Mouse (Mus musculus) frontal cortex, postnatal 10 days (tissue): Measurements from ENCODE around the gene Rgs14.
A peak's percentile ranks its signal among the peaks of the same experiment; 100 is the strongest.

ENCODE experiments used
- DNase-seq, 2 experiments: peaks; one replicate each; pipeline ENCODE4 v3.0.0; 2022; ENCODE audit warnings: low spot score in 2 of 2, mixed read lengths in 1 of 2

The Rgs14 gene

GRCm38 (mm10) chr13:55369531-55370114 lies at the start of gene Rgs14:
Rgs14 (plus strand) TSS chr13:55369732.
- DNase-seq: peak; percentile 23 to 56

GRCm38 (mm10) chr13:55319931-55320533 lies 49.5 kb upstream of the Rgs14 start, which contains the start of gene Prelid1:
Prelid1 (plus strand) TSS chr13:55320500.
- DNase-seq: no peak

DNA sequence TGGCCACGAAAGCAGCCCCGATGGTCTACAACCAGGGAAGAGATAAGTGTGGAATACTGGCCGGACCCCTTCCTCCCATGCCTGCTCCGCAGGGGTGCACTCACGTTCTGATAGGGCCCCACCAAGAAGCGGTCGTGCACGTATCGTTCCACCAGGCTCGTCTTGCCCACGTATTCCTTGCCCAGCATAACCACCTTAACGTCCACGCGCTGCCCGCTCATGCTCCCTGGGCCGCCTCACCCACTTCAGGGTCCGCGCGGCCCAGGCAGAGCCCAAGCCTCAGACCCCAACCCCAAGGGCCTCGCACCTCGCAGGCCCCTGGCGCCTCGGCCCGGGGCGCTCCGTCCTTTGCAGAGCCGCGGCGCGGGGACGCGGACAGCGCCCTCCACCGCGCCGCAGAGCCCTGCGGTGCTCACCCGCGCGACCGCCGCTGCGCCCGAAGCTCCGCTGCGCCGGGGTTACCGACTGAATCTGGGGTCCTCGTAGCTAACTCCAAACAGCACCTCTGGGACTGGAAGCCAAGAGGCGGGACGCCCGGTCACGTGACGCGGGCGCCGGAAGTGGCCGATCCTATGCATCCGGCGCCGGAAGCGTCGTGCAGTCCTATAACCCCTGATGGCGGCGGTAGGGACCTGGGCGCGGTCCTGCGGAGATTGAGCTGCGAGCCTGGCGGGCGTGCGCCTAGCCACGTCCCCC lies 48.0 kb upstream of the Rgs14 start, which contains the start of gene Rab24:
Gene Rab24, minus strand, starts transcription at position 513 of the 696 bp plus-strand sequence.
- DNase-seq: peak; percentile 83 to 87

DNA sequence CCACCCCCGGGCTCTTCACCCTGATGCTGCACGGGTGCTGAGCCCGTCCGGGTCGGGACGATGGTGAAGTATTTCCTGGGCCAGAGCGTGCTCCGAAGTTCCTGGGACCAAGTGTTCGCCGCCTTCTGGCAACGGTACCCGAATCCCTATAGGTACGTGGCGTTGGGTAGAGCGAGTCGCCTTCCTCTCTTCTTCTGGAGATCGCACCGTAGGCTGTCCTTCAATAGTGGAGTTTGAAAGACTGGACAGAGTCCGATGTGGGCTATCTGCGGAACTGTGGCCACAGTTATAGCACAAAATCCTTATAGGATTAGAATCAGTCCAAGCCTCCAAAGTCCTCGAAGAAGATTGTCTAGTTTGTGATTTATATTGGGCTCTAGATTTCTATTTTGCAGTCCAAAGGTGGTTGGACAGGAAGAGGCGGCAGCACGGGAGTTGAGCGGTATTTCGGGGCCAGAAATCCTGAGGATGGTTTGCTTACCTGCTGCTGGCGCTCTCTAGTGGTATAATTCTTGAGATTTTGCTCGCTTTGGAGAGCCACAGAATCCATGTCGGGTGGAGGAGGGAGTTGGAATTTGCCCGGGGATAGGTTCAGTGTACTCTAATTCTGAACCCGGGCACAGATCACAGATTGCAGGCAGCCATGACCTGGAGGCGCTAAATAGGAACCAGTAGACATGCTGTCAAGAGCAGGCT lies 47.3 kb upstream of the Rgs14 start:
- no peak for DNase-seq

- DNase-seq: no peak
These were observed 43.9 kb upstream of the Rgs14 start for GRCm38 (mm10) chr13:55325596-55325995.

GRCm38 (mm10) chr13:55327169-55327568 lies 42.4 kb upstream of the Rgs14 start:
- no peak for DNase-seq

GRCm38 (mm10) chr13:55327633-55328032 lies 41.9 kb upstream of the Rgs14 start:
- DNase-seq: peak; percentile 88 to 90

GRCm38 (mm10) chr13:55328171-55328570 lies 41.4 kb upstream of the Rgs14 start:
- no peak for DNase-seq

GRCm38 (mm10) chr13:55328641-55329040 lies 40.9 kb upstream of the Rgs14 start:
- DNase-seq: no peak

DNA sequence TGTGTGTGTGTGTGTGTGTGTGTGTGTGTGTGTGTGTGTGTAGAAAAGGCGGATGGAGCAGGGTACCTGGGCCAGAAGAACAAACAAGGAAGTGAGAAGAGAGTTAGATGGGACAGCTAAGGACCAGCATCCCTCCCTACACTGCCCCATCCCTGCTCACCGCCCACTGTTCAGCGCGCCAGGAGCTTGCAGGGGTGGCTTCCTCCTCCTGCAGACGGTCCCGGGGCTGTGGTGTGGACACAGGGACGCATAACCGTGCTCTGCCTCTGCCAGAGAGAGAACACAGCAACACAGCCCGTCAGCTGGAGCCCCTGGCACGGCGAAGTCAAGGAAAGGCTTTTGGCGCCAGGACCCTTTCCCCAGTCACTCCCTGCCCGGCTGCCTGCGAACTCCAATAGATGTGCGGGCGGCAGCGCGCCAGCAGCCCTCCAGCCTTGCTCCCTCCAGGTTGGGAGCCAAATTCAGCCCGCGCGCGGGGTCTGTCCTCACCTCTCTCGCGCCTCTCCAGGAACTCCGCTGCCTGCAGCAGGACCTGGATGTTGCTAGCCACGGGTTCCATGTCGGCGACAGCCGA lies 40.3 kb upstream of the Rgs14 start:
- DNase-seq: no peak

DNA sequence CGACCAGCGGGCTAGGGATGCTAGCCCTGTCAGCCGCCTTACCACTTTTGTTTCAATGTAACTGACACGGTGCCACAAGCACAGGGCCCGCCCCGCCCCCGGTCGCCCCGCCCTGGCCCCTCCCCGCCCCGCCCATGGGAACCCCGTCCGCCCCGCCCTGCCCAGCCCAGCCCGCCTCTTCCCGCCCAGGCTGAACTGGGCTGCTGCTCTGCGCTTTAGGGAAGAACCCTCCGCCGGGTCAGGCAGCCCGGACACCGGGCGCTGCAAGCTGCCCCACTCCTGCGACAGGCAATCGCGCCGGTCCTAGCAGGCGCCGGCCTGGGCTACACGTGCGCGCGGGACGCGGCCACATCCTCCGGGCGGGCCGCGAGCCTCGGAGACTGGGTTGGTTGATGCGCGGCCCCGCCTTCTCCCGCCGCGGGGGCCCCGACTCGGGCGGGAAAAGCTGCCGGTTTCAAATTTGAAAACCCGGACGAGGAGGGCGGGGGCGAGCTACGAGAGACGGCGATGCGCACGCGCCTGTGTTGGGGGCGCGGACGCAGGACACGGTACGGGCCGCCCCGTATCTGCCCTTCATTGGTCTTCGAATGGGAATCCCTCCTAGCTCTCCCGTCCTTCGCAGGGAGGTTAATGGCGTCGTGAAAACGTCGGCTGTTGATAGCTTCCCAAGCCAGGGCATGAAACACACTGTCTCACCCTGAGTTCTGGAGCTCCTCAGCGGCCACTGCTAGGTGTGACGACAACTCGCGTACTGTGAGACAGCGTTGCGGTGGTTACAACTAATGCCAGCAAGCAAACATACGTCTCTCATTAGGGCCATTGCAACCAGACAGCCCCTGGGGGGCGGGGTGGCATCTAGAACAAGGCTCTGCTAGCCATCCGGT lies 39.6 kb upstream of the Rgs14 start, which contains the start of gene Mxd3:
Gene Mxd3, minus strand, starts transcription at position 141 of the 884 bp plus-strand sequence.
- DNase-seq: peak; percentile 76 to 80

DNA sequence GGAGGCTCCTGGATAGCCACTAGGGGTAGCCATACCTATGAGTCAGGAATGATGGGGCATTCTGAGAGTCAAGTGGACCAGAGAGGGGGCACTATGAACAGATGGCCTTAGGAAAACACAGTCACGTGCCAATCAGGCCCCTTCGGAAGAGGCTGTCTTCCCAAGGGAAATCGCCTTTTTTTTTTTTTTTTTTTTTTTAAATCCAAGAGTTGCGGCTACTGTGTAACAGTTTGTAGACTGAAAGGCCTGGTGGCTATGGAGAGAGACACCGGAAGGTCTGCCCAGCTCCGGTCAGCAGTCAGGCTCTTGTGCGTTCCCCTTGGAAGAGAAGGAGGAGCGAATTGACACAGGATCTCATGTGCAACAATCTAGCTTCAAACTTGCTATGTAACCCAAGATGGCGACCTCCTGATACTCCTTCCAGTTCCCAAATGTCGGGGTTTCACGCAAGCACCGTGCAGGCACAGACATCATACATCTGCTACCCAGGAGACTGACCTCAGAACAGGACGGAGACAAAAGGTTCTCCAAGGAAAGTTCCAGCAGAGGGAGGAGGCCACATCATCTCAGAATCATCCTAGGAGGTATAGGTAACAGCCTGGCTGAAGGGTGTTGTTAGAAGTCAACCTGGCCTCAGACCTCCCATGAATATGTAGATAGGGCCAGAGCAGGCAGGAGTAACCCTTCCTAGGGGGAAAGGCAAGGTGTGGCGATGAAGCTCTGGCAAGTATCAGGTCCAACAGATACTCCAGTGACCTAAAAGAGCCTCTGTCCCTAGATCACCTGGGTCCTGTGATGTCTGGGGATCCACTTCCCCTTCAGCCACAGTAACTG lies 38.7 kb upstream of the Rgs14 start:
- DNase-seq: no peak

- no peak for DNase-seq
These were observed 37.2 kb upstream of the Rgs14 start for GRCm38 (mm10) chr13:55332331-55332730.

DNA sequence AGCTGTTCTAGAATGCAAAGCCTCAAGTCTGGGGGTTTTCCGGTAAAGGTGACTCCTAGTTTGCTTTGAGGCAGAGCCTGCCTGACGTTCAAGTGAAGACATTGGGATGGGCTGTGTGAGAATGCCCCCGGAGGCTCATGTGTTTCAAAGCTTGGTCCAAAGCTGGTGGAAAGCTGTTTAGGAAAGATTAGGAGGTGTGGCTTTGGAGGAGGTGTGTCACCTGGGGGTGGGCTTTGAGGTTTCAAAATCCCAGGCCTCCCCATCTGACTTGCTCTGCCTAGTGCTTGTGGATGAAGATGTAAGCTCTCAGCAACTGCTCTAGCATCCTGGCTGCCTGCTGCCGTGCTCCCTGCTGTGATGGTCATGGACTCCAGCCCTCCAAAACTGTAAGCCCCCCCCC lies 33.8 kb upstream of the Rgs14 start:
- DNase-seq: no peak

- DNase-seq: no peak
These were observed 32.1 kb upstream of the Rgs14 start for GRCm38 (mm10) chr13:55337341-55337975.

GRCm38 (mm10) chr13:55338131-55339054 lies 31.1 kb upstream of the Rgs14 start:
- no peak for DNase-seq

DNA sequence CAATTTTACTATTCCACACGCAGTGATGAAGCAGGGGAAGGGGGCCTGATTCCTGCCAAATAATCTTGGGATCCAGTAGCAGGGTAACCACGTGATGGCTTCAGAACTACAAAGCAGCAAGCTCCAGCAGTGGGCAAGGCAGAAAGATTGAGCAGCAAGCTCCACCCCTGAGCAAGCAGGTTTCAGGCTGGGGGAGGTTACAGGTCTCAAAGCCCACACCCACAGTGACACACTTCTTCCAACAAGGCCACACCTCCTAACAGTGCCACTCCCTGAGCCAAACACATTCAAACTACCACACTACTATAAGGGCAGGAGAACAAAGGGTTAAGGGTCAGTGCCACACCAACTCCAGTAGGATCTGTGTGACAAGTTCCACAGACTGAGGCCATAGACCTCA lies 30.3 kb upstream of the Rgs14 start:
- DNase-seq: no peak

- no peak for DNase-seq
These were observed 27.1 kb upstream of the Rgs14 start for GRCm38 (mm10) chr13:55342469-55342868.
